Mouse (Mus musculus) layer of hippocampus, adult 18-20 months (tissue): Measurements from ENCODE around the gene Aamdc. TPM values are rescaled to one million over a fixed set of nuclear protein-coding genes. Genes with fewer than 3 reads are reported as not detected.

Experiments used
- DNase-seq, 2 experiments: peaks; one replicate each; pipeline ENCODE4 v3.0.0; 2022; ENCODE audit warnings: low spot score in 2 of 2
- total RNA-seq, 2 experiments: library from RNA; stranded (reverse); gene quantifications; 2 replicates each; pipeline ENCODE4 v1.2.3; 2021

Gene Aamdc
- total RNA-seq, 2 experiments from 2014 or later: 51.7 to 53.4 TPM

DNA sequence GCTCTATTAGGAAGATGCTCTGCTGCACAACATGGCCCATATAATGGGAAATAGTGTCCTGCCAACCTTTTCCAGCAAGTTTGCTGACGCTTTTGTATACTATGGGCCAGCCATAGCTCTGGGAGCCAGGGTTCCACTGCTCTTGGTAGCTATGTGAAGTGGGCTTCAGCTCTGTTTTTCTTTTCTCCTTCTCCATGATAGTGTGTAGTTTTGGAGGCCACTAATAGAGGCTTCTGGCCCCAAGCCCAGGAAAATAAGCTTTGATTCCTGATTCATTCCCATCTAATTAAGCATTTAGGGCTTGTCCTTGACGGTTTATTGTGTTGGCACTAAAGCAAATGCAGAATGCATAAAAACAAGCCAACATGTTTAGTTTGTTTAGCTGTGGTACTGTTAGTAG, 59.4 kb downstream of the Aamdc start:
- peak in 1 of 2 experiments; percentile 22 for DNase-seq

DNA sequence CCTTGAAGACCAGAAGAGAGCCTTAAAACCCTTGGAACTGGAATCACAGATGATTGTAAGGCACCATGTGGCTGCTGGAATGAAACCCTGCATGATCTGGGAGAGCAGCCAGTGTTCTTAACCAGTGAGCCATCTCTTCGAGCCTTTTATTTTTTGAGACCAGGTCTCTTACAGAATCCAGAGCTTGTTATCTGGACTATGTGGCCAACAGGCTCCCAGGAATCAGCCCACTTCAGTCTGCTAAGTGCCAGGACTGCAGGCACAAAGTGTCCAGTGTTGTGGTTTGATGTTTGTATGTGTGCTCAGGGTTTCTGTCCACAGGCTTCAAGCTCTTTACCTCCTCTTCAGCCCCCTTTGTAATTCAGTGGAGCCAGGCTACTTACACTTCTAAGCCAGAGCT, 64.5 kb downstream of the Aamdc start:
- no peak for DNase-seq

DNA sequence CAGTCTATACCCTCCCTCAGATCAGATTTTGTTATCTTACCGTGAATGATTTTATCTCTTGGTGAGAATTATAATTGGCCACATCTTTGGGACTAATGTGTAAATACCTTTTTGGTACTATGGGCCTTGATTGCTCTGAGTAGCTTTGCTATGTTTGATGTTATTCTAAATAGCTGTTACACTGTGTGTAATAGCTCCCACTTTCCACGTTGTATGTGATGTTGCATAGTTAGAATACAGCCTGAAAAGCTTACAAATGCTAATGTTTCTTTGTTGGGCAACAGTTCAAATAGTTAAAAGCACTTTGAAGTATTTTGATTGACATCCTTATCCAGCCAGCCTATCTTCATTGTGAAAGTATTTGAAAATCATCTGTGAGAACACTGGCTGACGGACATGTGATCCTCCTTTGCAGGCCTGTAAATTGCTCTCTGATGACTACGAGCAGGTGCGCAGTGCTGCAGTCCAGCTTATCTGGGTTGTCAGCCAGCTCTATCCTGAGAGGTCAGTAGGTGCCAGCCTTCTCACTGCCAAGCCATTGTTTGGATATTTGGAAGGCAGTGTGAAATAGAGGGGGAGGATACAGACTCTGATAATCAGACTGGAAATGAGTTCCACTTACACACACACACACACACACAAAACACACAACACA, 78.6 kb downstream of the Aamdc start:
- DNase-seq: no peak

Other genes starting within 250 kb of the Aamdc start
- 10 to 100 TPM; 14.7 to 16.2 TPM for gene Usp35, start 247.5 kb downstream of the Aamdc start, total RNA-seq
- gene Kctd21, start 247.2 kb downstream of the Aamdc start, total RNA-seq: 10 to 100 TPM; 15.0 to 16.0 TPM
- gene Alg8, start 207.9 kb downstream of the Aamdc start, total RNA-seq: 10 to 100 TPM; 10.6 to 10.8 TPM
- 100 to 1,000 TPM; 221 to 224 TPM for gene Ndufc2, start 179.5 kb downstream of the Aamdc start, total RNA-seq
- gene Thrsp, start 161.8 kb downstream of the Aamdc start, total RNA-seq: 10 to 100 TPM; 41.0 to 47.8 TPM
- gene Kctd14, start 128.2 kb downstream of the Aamdc start, total RNA-seq: 1 to 10 TPM; 5.0 to 5.3 TPM
- 10 to 100 TPM; 31.0 to 34.6 TPM for gene Ints4, start 98.5 kb downstream of the Aamdc start, total RNA-seq
- 10 to 100 TPM; 48.5 to 50.1 TPM for gene Rsf1, start 392 bp upstream of the Aamdc start, total RNA-seq
- 10 to 100 TPM; 90.6 to 97.5 TPM for gene Clns1a, start 117.1 kb upstream of the Aamdc start, total RNA-seq
- gene Aqp11, start 158.8 kb upstream of the Aamdc start, total RNA-seq: 10 to 100 TPM; 37.2 to 41.8 TPM
- gene Pak1, start 209.0 kb upstream of the Aamdc start, total RNA-seq: 100 to 1,000 TPM; 215 to 221 TPM